Mouse (Mus musculus): ENCODE measurements around the gene Snapc3. TPM values are rescaled to one million over a fixed set of nuclear protein-coding genes. Genes with fewer than 3 reads are reported as not detected.

The Snapc3 gene
- polyA plus RNA-seq, 1 experiment from 2014 or later = 73.4 TPM

GRCm38 (mm10) chr4:83427141-83427540 is 9.6 kb downstream of the Snapc3 start:
- Histone ChIP-seq H3K9me3 (ENCODE audit: control insufficient read depth, low read length) (no peaks in the 10 kb centered on the region; the same call in 1 of the 2 replicates), H3K9ac (ENCODE audit: low read length) (no peak overlapping the region), H3K4me1 (replicated peaks; ENCODE audit: control insufficient read depth, insufficient read depth, low read length) (no peaks in the 10 kb centered on the region), H3K4me2 (ENCODE audit: low read depth, low read length, severe bottlenecking) (no peak overlapping the region), H3K27ac (ENCODE audit: low read depth, low read length) (no peak overlapping the region), H3K4me3 (ENCODE audit: low read depth, low read length) (no peak overlapping the region), H3K27me3 (ENCODE audit: control insufficient read depth, insufficient read depth, low read length) (no peaks in the 10 kb centered on the region), H3K36me3 (ENCODE audit: control insufficient read depth, insufficient read depth, low read length) (peaks cover 11% of the 10 kb centered on the region; the same call in 1 of the 2 replicates)
- WGBS = 95% methylated on average over 7 of the region's 7 CpGs
- ATAC-seq (replicated peaks; ENCODE audit: low FRiP score) (no peak), DNase-seq (ENCODE audit: low spot score) (no peak)

GRCm38 (mm10) chr4:83427696-83428095 is 10.2 kb downstream of the Snapc3 start:
- H3K4me2 ChIP-seq (ENCODE audit: low read depth, low read length, severe bottlenecking) = no peak overlapping the region
- 93% methylated on average over 8 of the region's 8 CpGs for WGBS
- DNase-seq (ENCODE audit: low spot score) (no peak), ATAC-seq (replicated peaks; ENCODE audit: low FRiP score) (no peak)
- H3K27ac ChIP-seq (ENCODE audit: low read depth, low read length) = no peak overlapping the region
- no peaks in the 10 kb centered on the region for H3K27me3 ChIP-seq (ENCODE audit: control insufficient read depth, insufficient read depth, low read length)
- no peaks in the 10 kb centered on the region for H3K4me1 ChIP-seq (replicated peaks; ENCODE audit: control insufficient read depth, insufficient read depth, low read length)
- H3K36me3 ChIP-seq (ENCODE audit: control insufficient read depth, insufficient read depth, low read length) = peaks cover 11% of the 10 kb centered on the region; the same call in 1 of the 2 replicates
- no peaks in the 10 kb centered on the region; the same call in 1 of the 2 replicates for H3K9me3 ChIP-seq (ENCODE audit: control insufficient read depth, low read length)
- no peak overlapping the region for H3K4me3 ChIP-seq (ENCODE audit: low read depth, low read length)
- H3K9ac ChIP-seq (ENCODE audit: low read length) = no peak overlapping the region

- H3K9ac ChIP-seq (ENCODE audit: low read length) = no peak overlapping the region
- no peak for ATAC-seq (replicated peaks; ENCODE audit: low FRiP score)
- peaks cover 5% of the 10 kb centered on the region; the same call in 1 of the 2 replicates for H3K36me3 ChIP-seq (ENCODE audit: control insufficient read depth, insufficient read depth, low read length)
- H3K4me3 ChIP-seq (ENCODE audit: low read depth, low read length) = no peak overlapping the region
- H3K9me3 ChIP-seq (ENCODE audit: control insufficient read depth, low read length) = no peaks in the 10 kb centered on the region; the same call in 1 of the 2 replicates
- no peak overlapping the region for H3K27ac ChIP-seq (ENCODE audit: low read depth, low read length)
- no peak for DNase-seq (ENCODE audit: low spot score)
- no peaks in the 10 kb centered on the region for H3K27me3 ChIP-seq (ENCODE audit: control insufficient read depth, insufficient read depth, low read length)
- H3K4me1 ChIP-seq (replicated peaks; ENCODE audit: control insufficient read depth, insufficient read depth, low read length) = no peaks in the 10 kb centered on the region
- 89% methylated on average over 4 of the region's 4 CpGs for WGBS
- H3K4me2 ChIP-seq (ENCODE audit: low read depth, low read length, severe bottlenecking) = no peak overlapping the region
Measured at GRCm38 (mm10) chr4:83428845-83429244, 11.3 kb downstream of the Snapc3 start.

GRCm38 (mm10) chr4:83431950-83432349 is 14.4 kb downstream of the Snapc3 start:
- DNase-seq (ENCODE audit: low spot score) (no peak), ATAC-seq (replicated peaks; ENCODE audit: low FRiP score) (no peak)
- Histone ChIP-seq H3K4me1 (replicated peaks; ENCODE audit: control insufficient read depth, insufficient read depth, low read length) (no peaks in the 10 kb centered on the region), H3K9ac (ENCODE audit: low read length) (no peak overlapping the region), H3K27ac (ENCODE audit: low read depth, low read length) (no peak overlapping the region), H3K27me3 (ENCODE audit: control insufficient read depth, insufficient read depth, low read length) (no peaks in the 10 kb centered on the region), H3K4me3 (ENCODE audit: low read depth, low read length) (no peak overlapping the region), H3K9me3 (ENCODE audit: control insufficient read depth, low read length) (no peaks in the 10 kb centered on the region; the same call in 1 of the 2 replicates), H3K4me2 (ENCODE audit: low read depth, low read length, severe bottlenecking) (no peak overlapping the region), H3K36me3 (ENCODE audit: control insufficient read depth, insufficient read depth, low read length) (peaks cover 3% of the 10 kb centered on the region)
- 92% methylated on average over 7 of the region's 7 CpGs for whole genome bisulfite sequencing

GRCm38 (mm10) chr4:83432901-83433300 is 15.4 kb downstream of the Snapc3 start:
- H3K4me2 ChIP-seq (ENCODE audit: low read depth, low read length, severe bottlenecking) = no peak overlapping the region
- DNase-seq (ENCODE audit: low spot score) (no peak), ATAC-seq (replicated peaks; ENCODE audit: low FRiP score) (no peak)
- H3K4me3 ChIP-seq (ENCODE audit: low read depth, low read length) = no peak overlapping the region
- no peak overlapping the region for H3K9ac ChIP-seq (ENCODE audit: low read length)
- WGBS = 97% methylated on average over 6 of the region's 6 CpGs
- H3K4me1 ChIP-seq (replicated peaks; ENCODE audit: control insufficient read depth, insufficient read depth, low read length) = no peaks in the 10 kb centered on the region
- H3K27me3 ChIP-seq (ENCODE audit: control insufficient read depth, insufficient read depth, low read length) = no peaks in the 10 kb centered on the region
- peaks cover 8% of the 10 kb centered on the region for H3K36me3 ChIP-seq (ENCODE audit: control insufficient read depth, insufficient read depth, low read length)
- H3K27ac ChIP-seq (ENCODE audit: low read depth, low read length) = no peak overlapping the region
- no peaks in the 10 kb centered on the region for H3K9me3 ChIP-seq (ENCODE audit: control insufficient read depth, low read length)

- Histone ChIP-seq H3K27ac (ENCODE audit: low read depth, low read length) (no peak overlapping the region), H3K4me3 (ENCODE audit: low read depth, low read length) (no peak overlapping the region), H3K27me3 (ENCODE audit: control insufficient read depth, insufficient read depth, low read length) (no peaks in the 10 kb centered on the region), H3K4me1 (replicated peaks; ENCODE audit: control insufficient read depth, insufficient read depth, low read length) (no peaks in the 10 kb centered on the region), H3K9ac (ENCODE audit: low read length) (no peak overlapping the region), H3K4me2 (ENCODE audit: low read depth, low read length, severe bottlenecking) (no peak overlapping the region), H3K36me3 (ENCODE audit: control insufficient read depth, insufficient read depth, low read length) (peaks cover 5% of the 10 kb centered on the region), H3K9me3 (ENCODE audit: control insufficient read depth, low read length) (no peaks in the 10 kb centered on the region)
- DNase-seq (ENCODE audit: low spot score) = no peak
- ATAC-seq (replicated peaks; ENCODE audit: low FRiP score) = no peak
- WGBS = 96% methylated on average over 8 of the region's 8 CpGs
Measured at GRCm38 (mm10) chr4:83436375-83436774, 18.9 kb downstream of the Snapc3 start.

- no peaks in the 10 kb centered on the region for H3K27me3 ChIP-seq (ENCODE audit: control insufficient read depth, insufficient read depth, low read length)
- peak; percentile 9 for DNase-seq (ENCODE audit: low spot score)
Measured at GRCm38 (mm10) chr4:83438116-83438515, 20.6 kb downstream of the Snapc3 start.

GRCm38 (mm10) chr4:83439045-83439444 is 21.5 kb downstream of the Snapc3 start:
- peaks cover 7% of the 10 kb centered on the region for H3K36me3 ChIP-seq (ENCODE audit: control insufficient read depth, insufficient read depth, low read length)

More at GRCm38 (mm10) chr4:83438116-83438515, 20.6 kb downstream of the Snapc3 start:
- H3K27ac ChIP-seq (ENCODE audit: low read depth, low read length) = no peak overlapping the region
- no peak overlapping the region for H3K9ac ChIP-seq (ENCODE audit: low read length)
- no peak overlapping the region for H3K4me2 ChIP-seq (ENCODE audit: low read depth, low read length, severe bottlenecking)
- H3K4me1 ChIP-seq (replicated peaks; ENCODE audit: control insufficient read depth, insufficient read depth, low read length) = no peaks in the 10 kb centered on the region
- H3K4me3 ChIP-seq (ENCODE audit: low read depth, low read length) = no peak overlapping the region
- H3K9me3 ChIP-seq (ENCODE audit: control insufficient read depth, low read length) = no peaks in the 10 kb centered on the region
- peaks cover 7% of the 10 kb centered on the region for H3K36me3 ChIP-seq (ENCODE audit: control insufficient read depth, insufficient read depth, low read length)
- no peak for ATAC-seq (replicated peaks; ENCODE audit: low FRiP score)

GRCm38 (mm10) chr4:83441050-83441449 is 23.5 kb downstream of the Snapc3 start:
- DNase-seq (ENCODE audit: low spot score) (no peak), ATAC-seq (replicated peaks; ENCODE audit: low FRiP score) (no peak)
- H3K36me3 ChIP-seq (ENCODE audit: control insufficient read depth, insufficient read depth, low read length) = peaks cover 7% of the 10 kb centered on the region; the same call in 1 of the 2 replicates
- H3K9ac ChIP-seq (ENCODE audit: low read length) = no peak overlapping the region
- H3K4me2 ChIP-seq (ENCODE audit: low read depth, low read length, severe bottlenecking) = no peak overlapping the region
- H3K27me3 ChIP-seq (ENCODE audit: control insufficient read depth, insufficient read depth, low read length) = no peaks in the 10 kb centered on the region
- no peak overlapping the region for H3K27ac ChIP-seq (ENCODE audit: low read depth, low read length)
- H3K9me3 ChIP-seq (ENCODE audit: control insufficient read depth, low read length) = no peaks in the 10 kb centered on the region
- H3K4me1 ChIP-seq (replicated peaks; ENCODE audit: control insufficient read depth, insufficient read depth, low read length) = no peaks in the 10 kb centered on the region
- H3K4me3 ChIP-seq (ENCODE audit: low read depth, low read length) = no peak overlapping the region
- WGBS = 90% methylated on average over 4 of the region's 4 CpGs

More at GRCm38 (mm10) chr4:83439045-83439444, 21.5 kb downstream of the Snapc3 start:
- WGBS = 64% methylated on average over 5 of the region's 5 CpGs
- Histone ChIP-seq H3K9ac (ENCODE audit: low read length) (no peak overlapping the region), H3K27me3 (ENCODE audit: control insufficient read depth, insufficient read depth, low read length) (no peaks in the 10 kb centered on the region), H3K9me3 (ENCODE audit: control insufficient read depth, low read length) (no peaks in the 10 kb centered on the region), H3K4me3 (ENCODE audit: low read depth, low read length) (no peak overlapping the region), H3K4me1 (replicated peaks; ENCODE audit: control insufficient read depth, insufficient read depth, low read length) (no peaks in the 10 kb centered on the region), H3K27ac (ENCODE audit: low read depth, low read length) (no peak overlapping the region), H3K4me2 (ENCODE audit: low read depth, low read length, severe bottlenecking) (no peak overlapping the region)
- no peak for ATAC-seq (replicated peaks; ENCODE audit: low FRiP score)
- peak; percentile 39 for DNase-seq (ENCODE audit: low spot score)

All from forebrain, embryonic 11.5 days (tissue).